Mouse (Mus musculus): Measurements from ENCODE around the gene Bckdhb.

- no peak for TF ChIP-seq CTCF (conservative IDR thresholded peaks at IDR 0.05; ENCODE audit: low read length)
- no peak for TF ChIP-seq NANOG (IDR thresholded peaks at IDR 0.05; ENCODE audit: borderline replicate concordance, low read length)
- no peak for TF ChIP-seq POU5F1 (IDR thresholded peaks at IDR 0.05; ENCODE audit: borderline replicate concordance, low read length)
These were observed 37.4 kb downstream of the Bckdhb start for GRCm38 (mm10) chr9:83962098-83963086.
